Mouse (Mus musculus): ENCODE results near the gene Gchfr. TPM values are rescaled to one million over a fixed set of nuclear protein-coding genes. Genes with fewer than 3 reads are reported as not detected.

Gchfr gene
- polyA plus RNA-seq, 1 experiment from 2014 or later: 2.9 TPM

DNA sequence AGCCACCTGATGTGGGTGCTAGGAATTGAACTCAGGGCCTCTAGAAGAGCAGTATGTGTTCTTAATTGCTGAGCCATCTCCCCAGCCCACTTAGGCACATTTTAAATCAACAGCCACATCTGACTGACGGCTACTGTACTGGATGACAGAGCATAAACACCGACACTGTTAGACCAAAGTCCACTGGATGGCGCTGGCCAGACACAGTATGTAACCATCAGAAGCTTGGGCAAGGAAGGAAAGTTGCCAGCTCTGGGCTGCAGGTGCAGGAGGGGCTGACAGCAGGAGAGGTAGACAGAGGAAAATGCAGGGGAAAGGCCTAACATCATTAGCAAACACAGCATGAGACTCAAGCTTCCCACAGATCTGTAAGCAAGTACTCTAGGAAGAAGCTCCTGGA lies 9.2 kb downstream of the Gchfr start:
- H3K9ac ChIP-seq (replicated peaks; ENCODE audit: low read length): no peak overlapping the region
- H3K27ac ChIP-seq (replicated peaks; ENCODE audit: low read depth, low read length): no peak overlapping the region
- DNase-seq (ENCODE audit: low spot score): no peak
- no peak for ATAC-seq (replicated peaks; ENCODE audit: insufficient number of reproducible peaks, low FRiP score, low TSS enrichment, low read depth)
- 45% methylated on average over 3 of the region's 3 CpGs for WGBS
- no peaks in the 10 kb centered on the region for H3K27me3 ChIP-seq (ENCODE audit: control insufficient read depth, insufficient read depth, low read length)
- H3K4me1 ChIP-seq (ENCODE audit: control insufficient read depth, insufficient read depth, low read length): no peaks in the 10 kb centered on the region; the same call in 1 of the 2 replicates
- H3K4me2 ChIP-seq (ENCODE audit: low read depth, low read length): no peak overlapping the region
- no peaks in the 10 kb centered on the region for H3K9me3 ChIP-seq (replicated peaks; ENCODE audit: control insufficient read depth, low read length)
- H3K4me3 ChIP-seq (ENCODE audit: low read depth, low read length): no peak overlapping the region
- H3K36me3 ChIP-seq (replicated peaks; ENCODE audit: control insufficient read depth, insufficient read depth, low read depth, low read length): no peaks in the 10 kb centered on the region; the same call in 1 of the 2 replicates

DNA sequence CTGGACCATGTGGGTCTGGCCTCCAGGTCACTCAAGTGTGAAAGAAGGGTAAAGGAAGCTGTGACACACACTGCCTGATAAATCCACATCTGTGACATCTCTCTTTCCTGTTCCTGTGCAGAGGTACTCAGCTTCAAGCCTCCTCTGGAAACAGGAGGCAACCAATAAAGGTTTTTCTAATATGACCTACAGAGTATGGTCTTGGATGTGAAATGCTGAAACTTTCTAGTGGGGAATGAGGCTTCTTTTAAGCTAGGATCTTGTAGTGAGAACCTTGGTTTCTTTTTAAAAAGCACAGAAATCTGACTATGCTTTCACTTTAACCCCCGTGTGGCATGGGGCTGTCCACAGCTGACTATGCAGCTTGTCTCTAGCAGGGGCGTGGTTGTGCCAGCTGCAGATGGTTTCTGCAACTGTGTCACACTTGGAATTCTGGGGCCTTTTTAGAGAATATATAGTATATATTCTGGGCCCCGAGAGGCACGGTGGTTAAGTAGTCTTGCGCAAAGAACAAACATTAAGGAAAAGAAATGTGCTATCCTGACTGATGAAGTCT lies 9.9 kb downstream of the Gchfr start:
- no peaks in the 10 kb centered on the region; the same call in 1 of the 2 replicates for H3K4me1 ChIP-seq (ENCODE audit: control insufficient read depth, insufficient read depth, low read length)
- no peak overlapping the region for H3K4me3 ChIP-seq (ENCODE audit: low read depth, low read length)
- no peak for ATAC-seq (replicated peaks; ENCODE audit: insufficient number of reproducible peaks, low FRiP score, low TSS enrichment, low read depth)
- H3K36me3 ChIP-seq (replicated peaks; ENCODE audit: control insufficient read depth, insufficient read depth, low read depth, low read length): no peaks in the 10 kb centered on the region; the same call in 1 of the 2 replicates
- no peak overlapping the region for H3K4me2 ChIP-seq (ENCODE audit: low read depth, low read length)
- no peak for DNase-seq (ENCODE audit: low spot score)
- H3K27ac ChIP-seq (replicated peaks; ENCODE audit: low read depth, low read length): no peak overlapping the region
- 84% methylated on average over 5 of the region's 5 CpGs for WGBS
- no peaks in the 10 kb centered on the region for H3K27me3 ChIP-seq (ENCODE audit: control insufficient read depth, insufficient read depth, low read length)
- H3K9me3 ChIP-seq (replicated peaks; ENCODE audit: control insufficient read depth, low read length): no peaks in the 10 kb centered on the region
- no peak overlapping the region; the same call in 1 of the 2 replicates for H3K9ac ChIP-seq (replicated peaks; ENCODE audit: low read length)

GRCm38 (mm10) chr2:119182914-119183313 lies 15.3 kb downstream of the Gchfr start:
- Histone ChIP-seq H3K9me3 (replicated peaks; ENCODE audit: control insufficient read depth, low read length) (no peaks in the 10 kb centered on the region), H3K4me2 (ENCODE audit: low read depth, low read length) (no peak overlapping the region), H3K36me3 (replicated peaks; ENCODE audit: control insufficient read depth, insufficient read depth, low read depth, low read length) (no peaks in the 10 kb centered on the region; the same call in none of the 2 replicates), H3K27me3 (ENCODE audit: control insufficient read depth, insufficient read depth, low read length) (no peaks in the 10 kb centered on the region), H3K9ac (replicated peaks; ENCODE audit: low read length) (no peak overlapping the region), H3K4me3 (ENCODE audit: low read depth, low read length) (no peak overlapping the region), H3K27ac (replicated peaks; ENCODE audit: low read depth, low read length) (no peak overlapping the region), H3K4me1 (ENCODE audit: control insufficient read depth, insufficient read depth, low read length) (no peaks in the 10 kb centered on the region)
- ATAC-seq (replicated peaks; ENCODE audit: insufficient number of reproducible peaks, low FRiP score, low TSS enrichment, low read depth): no peak
- no peak for DNase-seq (ENCODE audit: low spot score)
- 80% methylated on average over 7 of the region's 7 CpGs for WGBS

GRCm38 (mm10) chr2:119189029-119189710 lies 21.6 kb downstream of the Gchfr start:
- Histone ChIP-seq H3K4me2 (ENCODE audit: low read depth, low read length) (peak overlapping the region; percentile 52), H3K9ac (replicated peaks; ENCODE audit: low read length) (0 out of 2 replicates have a peak overlapping the region, but pooled peaks have one; percentile 42), H3K27ac (replicated peaks; ENCODE audit: low read depth, low read length) (no peak overlapping the region), H3K36me3 (replicated peaks; ENCODE audit: control insufficient read depth, insufficient read depth, low read depth, low read length) (no peaks in the 10 kb centered on the region; the same call in 1 of the 2 replicates), H3K27me3 (ENCODE audit: control insufficient read depth, insufficient read depth, low read length) (no peaks in the 10 kb centered on the region), H3K4me3 (ENCODE audit: low read depth, low read length) (no peak overlapping the region), H3K4me1 (ENCODE audit: control insufficient read depth, insufficient read depth, low read length) (no peaks in the 10 kb centered on the region), H3K9me3 (replicated peaks; ENCODE audit: control insufficient read depth, low read length) (no peaks in the 10 kb centered on the region)
- WGBS: 6% methylated on average over 15 of the region's 15 CpGs
- peak; percentile 86 for DNase-seq (ENCODE audit: low spot score)
- ATAC-seq (replicated peaks; ENCODE audit: insufficient number of reproducible peaks, low FRiP score, low TSS enrichment, low read depth): peak; percentile 84; the same call in 1 of the 2 replicates

DNA sequence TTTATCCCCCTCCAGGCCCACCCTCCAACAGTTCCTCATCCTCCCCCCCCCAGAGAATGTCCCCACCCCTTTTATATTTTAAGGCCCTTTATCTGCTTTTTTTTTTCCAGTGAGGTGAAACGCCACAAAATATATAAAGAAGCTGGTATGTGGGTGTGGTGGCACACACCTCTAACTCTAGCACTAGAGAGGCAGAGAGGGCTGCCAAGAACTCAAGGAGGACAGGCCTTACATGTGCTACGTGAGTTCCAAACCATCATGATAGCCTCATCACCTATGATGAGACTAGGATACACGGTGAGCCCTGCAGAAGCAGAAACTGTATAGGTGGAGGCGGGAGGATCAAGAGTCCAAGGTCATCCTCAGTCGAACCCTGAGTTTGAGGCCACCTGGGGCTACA lies 23.4 kb downstream of the Gchfr start:
- no peaks in the 10 kb centered on the region; the same call in 1 of the 2 replicates for H3K4me1 ChIP-seq (ENCODE audit: control insufficient read depth, insufficient read depth, low read length)
- DNase-seq (ENCODE audit: low spot score) (no peak), ATAC-seq (replicated peaks; ENCODE audit: insufficient number of reproducible peaks, low FRiP score, low TSS enrichment, low read depth) (no peak)
- 85% methylated on average over 5 of the region's 5 CpGs for WGBS
- H3K9ac ChIP-seq (replicated peaks; ENCODE audit: low read length): no peak overlapping the region
- H3K27me3 ChIP-seq (ENCODE audit: control insufficient read depth, insufficient read depth, low read length): no peaks in the 10 kb centered on the region
- no peak overlapping the region for H3K4me2 ChIP-seq (ENCODE audit: low read depth, low read length)
- H3K36me3 ChIP-seq (replicated peaks; ENCODE audit: control insufficient read depth, insufficient read depth, low read depth, low read length): no peaks in the 10 kb centered on the region
- H3K27ac ChIP-seq (replicated peaks; ENCODE audit: low read depth, low read length): no peak overlapping the region
- H3K4me3 ChIP-seq (ENCODE audit: low read depth, low read length): no peak overlapping the region
- no peaks in the 10 kb centered on the region for H3K9me3 ChIP-seq (replicated peaks; ENCODE audit: control insufficient read depth, low read length)

DNA sequence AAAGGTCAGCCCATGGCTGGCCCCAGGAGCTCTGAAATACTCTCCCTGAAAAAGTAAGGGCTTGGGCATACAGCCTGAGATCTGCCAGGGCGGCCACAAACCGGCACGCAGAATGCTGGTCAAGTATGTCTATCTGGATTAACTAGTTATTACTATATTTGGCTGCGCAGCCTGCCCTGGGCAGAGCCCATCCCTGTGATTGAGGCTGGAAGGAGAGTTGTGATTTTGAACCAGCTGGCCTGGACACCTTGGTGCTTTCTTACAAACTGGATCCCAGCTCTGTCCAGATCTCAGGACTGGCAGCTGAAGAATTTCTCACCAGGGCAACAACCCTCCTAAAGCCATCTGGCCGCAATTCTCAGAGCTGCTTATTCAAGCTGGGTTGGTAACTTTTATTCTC lies 26.6 kb downstream of the Gchfr start:
- ATAC-seq (replicated peaks; ENCODE audit: insufficient number of reproducible peaks, low FRiP score, low TSS enrichment, low read depth): no peak
- Histone ChIP-seq H3K9me3 (replicated peaks; ENCODE audit: control insufficient read depth, low read length) (no peaks in the 10 kb centered on the region), H3K36me3 (replicated peaks; ENCODE audit: control insufficient read depth, insufficient read depth, low read depth, low read length) (no peaks in the 10 kb centered on the region), H3K4me2 (ENCODE audit: low read depth, low read length) (no peak overlapping the region), H3K27ac (replicated peaks; ENCODE audit: low read depth, low read length) (no peak overlapping the region), H3K27me3 (ENCODE audit: control insufficient read depth, insufficient read depth, low read length) (no peaks in the 10 kb centered on the region), H3K4me3 (ENCODE audit: low read depth, low read length) (no peak overlapping the region), H3K9ac (replicated peaks; ENCODE audit: low read length) (no peak overlapping the region), H3K4me1 (ENCODE audit: control insufficient read depth, insufficient read depth, low read length) (no peaks in the 10 kb centered on the region; the same call in 1 of the 2 replicates)
- WGBS: 90% methylated on average over 5 of the region's 5 CpGs
- DNase-seq (ENCODE audit: low spot score): no peak

DNA sequence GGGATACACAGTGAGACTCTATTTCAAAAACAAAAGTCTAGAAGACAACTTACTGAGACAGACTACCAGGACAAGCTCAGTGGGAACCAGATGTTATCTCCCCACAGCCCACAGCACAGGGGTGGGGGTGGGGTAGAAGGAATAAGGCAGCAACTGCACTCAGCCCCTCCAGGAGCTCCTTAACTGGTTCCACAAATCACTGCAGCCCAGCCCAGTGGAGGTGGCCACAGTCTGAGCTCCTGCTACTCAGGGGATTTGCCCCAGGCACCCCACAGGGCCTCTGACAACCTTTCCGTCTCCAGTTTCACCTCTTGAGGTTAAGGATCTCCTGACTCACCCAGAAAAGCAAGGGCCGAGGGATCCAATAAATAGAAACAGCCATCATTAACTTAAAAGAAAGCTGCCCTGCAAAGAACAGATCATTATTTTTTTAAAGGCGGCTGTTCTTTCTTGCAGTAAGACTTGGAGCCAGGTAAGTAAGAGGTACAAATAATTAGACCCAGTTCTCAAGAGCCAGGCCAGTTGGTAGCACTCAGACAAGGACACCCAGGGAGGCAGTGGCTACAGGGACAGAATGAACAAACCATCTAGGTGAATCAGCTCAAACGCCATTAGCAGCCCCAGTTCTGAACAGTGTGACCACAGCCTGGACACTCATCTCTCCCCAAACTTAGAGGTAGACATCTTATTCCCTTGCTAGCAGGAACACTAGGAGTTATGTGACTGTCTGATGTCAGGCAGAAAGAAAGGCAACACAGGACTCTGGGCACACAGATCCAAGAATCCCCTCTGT lies 28.9 kb downstream of the Gchfr start:
- H3K27ac ChIP-seq (replicated peaks; ENCODE audit: low read depth, low read length): peak overlapping the region; percentile 7; the same call in 1 of the 2 replicates
- 14% methylated on average over 4 of the region's 4 CpGs for WGBS
- DNase-seq (ENCODE audit: low spot score) (peak; percentile 63), ATAC-seq (replicated peaks; ENCODE audit: insufficient number of reproducible peaks, low FRiP score, low TSS enrichment, low read depth) (peak; percentile 66)
- H3K4me2 ChIP-seq (ENCODE audit: low read depth, low read length): no peak overlapping the region
- H3K36me3 ChIP-seq (replicated peaks; ENCODE audit: control insufficient read depth, insufficient read depth, low read depth, low read length): no peaks in the 10 kb centered on the region
- no peaks in the 10 kb centered on the region for H3K9me3 ChIP-seq (replicated peaks; ENCODE audit: control insufficient read depth, low read length)
- no peaks in the 10 kb centered on the region; the same call in 1 of the 2 replicates for H3K4me1 ChIP-seq (ENCODE audit: control insufficient read depth, insufficient read depth, low read length)
- H3K27me3 ChIP-seq (ENCODE audit: control insufficient read depth, insufficient read depth, low read length): no peaks in the 10 kb centered on the region
- no peak overlapping the region for H3K9ac ChIP-seq (replicated peaks; ENCODE audit: low read length)
- no peak overlapping the region for H3K4me3 ChIP-seq (ENCODE audit: low read depth, low read length)

All from embryonic facial prominence, embryonic 11.5 days (tissue).